Mouse (Mus musculus) layer of hippocampus, postnatal 36 days (tissue): Measurements from ENCODE around the gene Dcdc2a. TPM values are rescaled to one million over a fixed set of nuclear protein-coding genes. Genes with fewer than 3 reads are reported as not detected.

Source experiments
- DNase-seq, 2 experiments: peaks; one replicate each; pipeline ENCODE4 v3.0.0; 2022
- total RNA-seq, 2 experiments: library from RNA; stranded (reverse); gene quantifications; 2 replicates each; pipeline ENCODE4 v1.2.3; 2021

Gene Dcdc2a
- 10 to 100 TPM in 1 of 2 experiments, 1 to 10 TPM in 1; 9.9 to 10.3 TPM for total RNA-seq

GRCm38 (mm10) chr13:25055873-25056667 lies at the start of gene Dcdc2a:
TSS of gene Dcdc2a (plus strand) at chr13:25056004.
- DNase-seq, result peak in 1 of 2 experiments; percentile 9

- DNase-seq, result peak in 1 of 2 experiments; percentile 27
Observed at GRCm38 (mm10) chr13:25007115-25007514, 48.7 kb upstream of the Dcdc2a start.

- no peak for DNase-seq
Observed at GRCm38 (mm10) chr13:25018316-25018715, 37.5 kb upstream of the Dcdc2a start.

GRCm38 (mm10) chr13:25019793-25020539 lies 35.8 kb upstream of the Dcdc2a start, which contains the start of gene Mrs2:
TSS of gene Mrs2 (minus strand) at chr13:25020379.
- peak; percentile 89 to 90 for DNase-seq

DNA sequence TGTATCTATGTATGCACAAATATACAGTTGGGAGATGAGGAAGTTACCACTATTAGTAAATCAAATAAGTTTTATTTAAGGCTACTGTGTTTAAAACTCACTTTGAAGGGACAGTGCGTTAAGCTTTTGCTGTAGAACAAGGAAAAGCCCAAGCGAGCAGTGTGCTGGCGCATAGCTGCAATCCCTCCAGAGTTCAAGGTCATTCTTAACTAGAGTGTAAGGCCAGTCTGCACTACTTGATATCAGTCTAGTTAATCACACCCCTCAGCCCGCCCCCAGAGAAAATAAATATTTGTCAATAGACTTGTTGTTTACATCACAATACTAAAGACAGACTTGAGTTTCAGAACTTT lies 35.3 kb upstream of the Dcdc2a start:
- no peak for DNase-seq

DNA sequence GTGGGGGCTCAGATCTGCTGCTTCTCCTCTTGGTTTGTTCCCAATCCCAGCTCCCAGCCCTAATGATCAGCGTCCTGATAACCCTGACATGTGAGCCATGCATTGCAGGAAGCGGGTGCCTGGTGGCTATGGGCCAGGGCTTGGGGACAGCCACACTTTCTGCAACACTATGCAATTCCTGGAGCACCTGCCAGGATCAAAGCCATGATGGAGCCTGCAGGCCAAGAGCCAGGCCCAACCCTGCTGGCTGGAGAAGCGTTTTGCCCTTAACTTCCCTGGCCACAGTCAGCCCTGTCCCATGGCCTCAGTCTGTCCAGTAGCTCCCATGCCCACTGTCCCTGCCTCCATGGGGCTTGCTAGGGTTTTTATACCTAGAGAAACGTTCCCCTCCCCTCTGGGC lies 33.4 kb upstream of the Dcdc2a start:
- DNase-seq, result no peak

DNA sequence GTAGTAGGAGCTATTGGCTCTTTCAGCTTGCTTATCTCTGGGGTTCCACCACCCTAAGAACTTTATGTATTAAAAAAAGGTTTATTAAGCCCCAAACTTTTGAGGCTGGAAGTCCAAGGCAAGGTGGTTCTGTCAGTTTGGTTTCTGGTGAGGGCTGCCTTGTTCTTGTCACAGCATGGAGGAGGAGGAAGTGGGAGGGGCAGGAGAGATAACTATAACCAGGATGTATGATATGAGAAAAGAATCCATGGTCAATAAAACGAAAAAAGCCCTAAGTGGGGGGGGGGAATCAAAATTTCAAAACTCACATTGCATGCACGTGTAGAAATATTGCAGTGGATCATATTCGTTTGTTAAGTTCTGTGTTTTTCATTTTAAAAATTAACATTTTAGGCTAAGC lies 32.7 kb upstream of the Dcdc2a start:
- no peak for DNase-seq

- DNase-seq, result no peak
Observed at GRCm38 (mm10) chr13:25024655-25025054, 31.1 kb upstream of the Dcdc2a start.

GRCm38 (mm10) chr13:25026409-25027113 lies 29.2 kb upstream of the Dcdc2a start:
- DNase-seq, result no peak

GRCm38 (mm10) chr13:25027114-25027425 lies 28.7 kb upstream of the Dcdc2a start:
- no peak for DNase-seq

- DNase-seq, result no peak
Observed at GRCm38 (mm10) chr13:25039488-25039887, 16.3 kb upstream of the Dcdc2a start.

DNA sequence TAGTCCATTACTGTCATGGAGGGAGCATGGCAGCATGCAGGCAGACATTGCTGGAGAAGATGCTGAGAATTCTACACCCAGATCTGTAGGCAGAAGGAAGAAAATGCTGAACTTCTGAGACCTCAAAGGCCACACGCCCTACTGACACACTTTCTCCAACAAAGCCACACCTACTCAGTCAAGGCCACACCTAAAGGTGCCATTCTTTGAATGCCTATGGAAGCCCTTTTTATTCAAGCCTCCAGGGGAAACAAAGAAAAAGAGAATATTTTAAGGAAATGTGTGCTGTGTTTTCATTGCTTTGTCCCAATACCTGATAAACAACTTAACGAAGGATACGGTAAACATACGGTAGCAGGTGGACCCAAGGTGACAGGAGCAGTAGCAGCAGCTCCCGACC lies 3.1 kb upstream of the Dcdc2a start:
- DNase-seq, result no peak

GRCm38 (mm10) chr13:25055111-25055554 lies 671 bp upstream of the Dcdc2a start:
- DNase-seq, result peak; percentile 74 to 77

GRCm38 (mm10) chr13:25066659-25067058 lies 10.9 kb downstream of the Dcdc2a start:
- no peak for DNase-seq

DNA sequence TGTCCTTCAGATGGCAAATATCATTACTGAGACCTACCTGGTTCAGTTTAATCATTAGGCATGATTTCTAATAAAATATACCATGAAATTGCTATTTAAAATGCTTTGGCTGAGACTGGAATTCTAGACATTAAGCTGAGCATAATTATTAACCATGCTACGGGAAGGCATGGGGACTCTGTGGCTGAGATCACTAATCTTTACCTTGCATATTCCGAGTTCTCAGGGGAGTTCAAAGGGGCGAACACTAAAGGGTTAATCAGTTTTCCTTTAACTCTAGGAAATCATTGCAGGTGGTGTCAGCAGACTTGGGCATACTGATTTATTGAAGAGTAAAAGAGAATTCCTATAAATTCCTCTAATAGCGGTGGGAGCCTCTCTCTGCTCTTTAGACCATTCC lies 11.4 kb downstream of the Dcdc2a start:
- DNase-seq, result no peak

DNA sequence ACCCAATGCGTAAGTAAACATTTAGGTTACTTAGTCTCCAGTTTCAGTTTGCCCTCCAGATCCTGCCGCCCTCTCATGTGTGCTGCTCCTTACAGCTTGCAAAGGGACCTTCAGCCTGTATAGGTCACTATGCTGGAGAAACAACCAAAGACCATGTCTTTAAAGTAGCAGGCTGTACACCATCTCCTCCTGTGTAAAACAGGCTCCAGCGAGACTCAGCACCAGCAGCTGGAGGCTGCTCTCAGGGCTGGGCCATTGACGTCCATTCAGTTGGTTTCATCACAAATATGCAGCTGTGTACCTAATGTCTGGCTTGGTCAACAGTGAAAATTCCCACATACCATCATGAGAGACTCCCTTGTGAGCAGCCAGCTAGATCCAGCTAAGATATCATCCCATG lies 14.0 kb downstream of the Dcdc2a start:
- no peak for DNase-seq

DNA sequence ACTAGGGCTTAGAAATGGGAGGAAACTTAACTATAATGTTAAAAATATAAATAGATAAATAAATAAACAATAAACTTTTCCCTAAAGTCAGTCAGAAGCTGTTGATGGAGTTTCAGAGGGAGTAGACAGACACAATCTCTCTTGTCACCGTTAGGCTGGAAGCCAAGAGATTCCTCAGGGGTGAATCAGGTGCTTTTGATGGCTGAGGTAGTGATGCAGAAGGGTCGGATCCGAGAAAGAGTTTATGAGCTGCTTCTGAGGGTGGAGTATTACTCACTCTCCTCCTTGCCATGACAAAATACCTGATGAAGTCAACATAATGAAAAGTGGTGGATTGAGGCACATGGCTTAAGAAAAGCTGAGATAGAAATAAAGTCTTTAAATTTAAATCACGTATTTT lies 15.0 kb downstream of the Dcdc2a start:
- DNase-seq, result no peak

GRCm38 (mm10) chr13:25077262-25077661 lies 21.5 kb downstream of the Dcdc2a start:
- DNase-seq, result no peak

GRCm38 (mm10) chr13:25083144-25083572 lies 27.4 kb downstream of the Dcdc2a start:
- DNase-seq, result no peak

DNA sequence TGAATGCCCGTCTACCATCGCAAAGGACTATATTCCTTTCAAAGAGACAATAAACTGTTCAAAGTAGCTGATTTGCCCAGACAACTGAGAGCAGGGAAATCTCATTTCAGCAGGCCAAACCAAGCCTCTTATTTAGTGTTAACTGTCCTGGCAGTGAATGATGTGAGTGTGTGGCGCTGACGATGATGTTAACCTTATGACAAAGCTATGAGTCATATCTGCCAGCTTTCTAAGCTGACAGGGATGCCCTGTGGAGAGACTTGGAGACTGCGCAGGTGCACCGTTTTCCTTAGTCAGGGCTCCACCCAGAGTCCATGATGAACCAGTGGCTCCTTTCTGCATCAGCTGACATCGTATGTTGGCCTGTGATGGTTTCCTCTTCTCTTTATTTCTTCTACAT lies 29.3 kb downstream of the Dcdc2a start:
- no peak for DNase-seq

DNA sequence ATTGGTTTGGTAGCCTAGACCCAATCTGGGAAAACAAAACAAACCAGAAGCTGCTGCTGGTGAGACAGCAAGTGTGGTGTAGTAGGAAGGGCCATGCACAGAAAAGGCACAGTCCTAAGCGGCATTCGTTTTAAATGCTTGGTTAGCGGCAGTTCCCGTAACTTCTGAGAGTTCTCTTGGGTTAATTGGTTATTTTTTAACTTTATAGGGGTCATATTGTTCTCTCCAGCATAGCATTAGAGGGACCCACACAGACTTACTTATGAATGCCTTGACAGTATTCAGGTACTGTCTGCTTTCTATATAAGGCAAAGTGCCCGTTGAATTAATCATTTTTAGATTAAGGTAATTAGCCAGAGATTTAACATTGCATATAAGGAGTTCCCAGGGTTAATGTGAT lies 35.5 kb downstream of the Dcdc2a start:
- no peak for DNase-seq

GRCm38 (mm10) chr13:25093776-25094175 lies 38.0 kb downstream of the Dcdc2a start:
- DNase-seq, result no peak

- DNase-seq, result no peak
Observed at GRCm38 (mm10) chr13:25094381-25094780, 38.6 kb downstream of the Dcdc2a start.
